Mouse (Mus musculus): ENCODE results near the gene Ppt1.

DNA sequence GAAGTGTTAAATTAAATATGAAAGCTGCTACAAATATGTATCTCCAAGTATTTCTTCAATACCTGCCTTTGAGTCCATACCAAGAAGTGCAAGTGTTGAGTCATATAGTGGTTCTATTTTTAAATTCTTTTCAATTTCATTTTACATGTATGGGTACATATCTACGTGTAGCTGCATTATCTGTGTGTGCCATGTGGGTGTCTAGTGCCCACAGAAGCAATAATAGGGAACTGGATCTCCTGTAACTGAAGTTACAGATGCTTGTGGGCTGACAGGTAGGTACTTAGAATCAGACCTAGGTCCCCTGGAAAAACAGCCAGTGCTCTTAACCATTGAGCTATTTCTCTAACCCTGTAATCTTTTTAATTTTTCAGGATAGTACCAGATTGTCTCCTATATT lies 24.9 kb upstream of the Ppt1 start:
- TF ChIP-seq CTCF (IDR thresholded peaks at IDR 0.05; ENCODE audit: borderline replicate concordance, extremely low read depth, insufficient read depth, insufficient read length): no peak
- no peak for TF ChIP-seq POLR2A (IDR thresholded peaks at IDR 0.05; ENCODE audit: borderline replicate concordance, extremely low read depth, insufficient read depth, insufficient read length, poor library complexity, severe bottlenecking)

Data from brain, embryonic 14.5 days (tissue).